Mouse (Mus musculus): ENCODE data around the gene Ska2.

DNA sequence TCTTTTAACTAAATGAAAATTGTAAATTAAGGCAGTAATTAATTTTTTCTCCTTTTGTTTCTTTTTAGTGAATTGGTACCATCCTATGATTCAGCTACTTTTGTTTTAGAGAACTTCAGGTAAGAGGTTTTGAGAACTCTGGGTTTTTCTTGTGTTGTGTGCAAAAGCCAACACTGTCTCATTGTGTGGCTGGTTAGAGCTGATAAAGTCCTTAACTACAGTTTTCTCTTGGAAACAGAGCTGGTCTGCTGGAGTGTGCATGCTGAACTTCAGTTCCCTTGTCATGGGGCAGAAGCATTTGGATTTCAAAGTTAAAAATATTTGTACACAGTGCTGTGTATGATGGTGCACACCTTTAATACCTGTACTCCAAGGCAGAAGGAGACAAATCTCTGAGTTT lies 54.7 kb downstream of the Ska2 start:
- TF ChIP-seq CTCF (IDR thresholded peaks at IDR 0.05; ENCODE audit: borderline replicate concordance, extremely low read depth, insufficient read depth, insufficient read length) (no peak), POLR2A (IDR thresholded peaks at IDR 0.05; ENCODE audit: borderline replicate concordance, extremely low read depth, insufficient read depth, insufficient read length, poor library complexity, severe bottlenecking) (no peak)
